Mouse (Mus musculus): Measurements from ENCODE around the gene Enox1. TPM values are rescaled to one million over a fixed set of nuclear protein-coding genes. Genes with fewer than 3 reads are reported as not detected.

Enox1 gene
- polyA plus RNA-seq, 1 experiment from 2014 or later, result 46.2 TPM

DNA sequence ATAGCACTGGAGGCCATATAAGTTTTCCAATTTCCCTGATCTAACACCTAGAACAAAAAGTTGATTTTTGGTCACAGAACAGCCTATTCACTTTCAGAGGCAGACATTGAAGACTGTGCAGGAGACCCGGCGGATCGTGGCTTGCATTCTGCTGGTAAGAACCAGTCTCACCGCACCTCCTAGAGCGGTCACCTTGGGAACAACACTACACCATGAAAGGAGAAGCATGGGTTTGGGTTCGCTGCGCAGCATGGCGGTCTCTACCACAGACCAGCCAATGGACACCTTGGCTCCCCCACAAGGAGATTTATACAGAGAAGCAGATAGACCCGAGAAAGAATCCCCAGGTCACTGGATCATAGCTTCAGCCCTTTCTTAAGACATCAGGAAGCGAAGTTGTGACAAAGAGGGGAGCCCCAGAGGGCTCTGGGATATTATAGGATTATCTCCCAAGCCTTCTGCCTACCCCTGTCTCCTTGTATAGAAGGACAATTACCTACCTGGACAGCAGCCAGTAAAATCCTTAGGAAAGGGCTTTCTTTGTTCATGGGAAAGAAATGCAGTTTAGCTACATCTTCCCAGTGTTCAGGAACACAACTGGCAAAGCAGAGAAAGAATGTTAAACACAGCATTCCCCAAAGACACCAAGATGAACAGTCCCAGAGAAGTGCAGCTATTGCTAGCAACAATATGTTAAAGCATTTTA, 476.1 kb downstream of the Enox1 start:
- H3K9me3 ChIP-seq, result no peaks in the 10 kb centered on the region
- H3K4me1 ChIP-seq (replicated peaks), result peaks cover 52% of the 10 kb centered on the region
- H3K4me3 ChIP-seq, result no peak overlapping the region
- WGBS, result 90% methylated on average over 10 of the region's 10 CpGs
- H3K9ac ChIP-seq, result no peak overlapping the region
- no peak overlapping the region for H3K4me2 ChIP-seq
- H3K27me3 ChIP-seq, result 0 out of 2 replicates have a peak, but pooled peaks cover 4% of the 10 kb centered on the region
- no peak for ATAC-seq (ENCODE audit: low FRiP score)
- no peaks in the 10 kb centered on the region; the same call in 1 of the 2 replicates for H3K36me3 ChIP-seq
- H3K27ac ChIP-seq, result peak overlapping the region; percentile 58; the same call in 1 of the 2 replicates

DNA sequence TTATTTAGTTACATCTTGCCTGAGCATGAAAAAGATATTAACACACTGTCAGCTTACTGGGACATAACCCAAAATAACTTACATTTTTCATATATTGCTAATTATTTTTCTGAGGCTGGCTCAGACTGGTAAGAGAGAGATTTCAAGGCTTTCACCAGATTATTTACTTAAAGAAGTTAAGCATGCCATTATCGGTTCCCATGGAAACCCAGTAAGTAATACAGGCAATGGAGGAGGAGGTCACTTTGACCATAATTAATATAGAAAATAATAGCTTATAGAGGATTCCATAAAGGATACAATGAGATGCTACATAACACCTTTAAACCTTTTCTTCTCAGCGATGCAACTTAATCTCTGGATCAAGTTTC, 476.6 kb downstream of the Enox1 start:
- ATAC-seq (ENCODE audit: low FRiP score), result no peak
- Histone ChIP-seq H3K4me1 (replicated peaks) (peaks cover 50% of the 10 kb centered on the region), H3K9me3 (no peaks in the 10 kb centered on the region), H3K27me3 (0 out of 2 replicates have a peak, but pooled peaks cover 4% of the 10 kb centered on the region), H3K27ac (no peak overlapping the region), H3K4me3 (no peak overlapping the region), H3K4me2 (no peak overlapping the region), H3K36me3 (peaks cover 2% of the 10 kb centered on the region; the same call in 1 of the 2 replicates), H3K9ac (no peak overlapping the region)
- 73% methylated on average over 2 of the region's 2 CpGs for WGBS

DNA sequence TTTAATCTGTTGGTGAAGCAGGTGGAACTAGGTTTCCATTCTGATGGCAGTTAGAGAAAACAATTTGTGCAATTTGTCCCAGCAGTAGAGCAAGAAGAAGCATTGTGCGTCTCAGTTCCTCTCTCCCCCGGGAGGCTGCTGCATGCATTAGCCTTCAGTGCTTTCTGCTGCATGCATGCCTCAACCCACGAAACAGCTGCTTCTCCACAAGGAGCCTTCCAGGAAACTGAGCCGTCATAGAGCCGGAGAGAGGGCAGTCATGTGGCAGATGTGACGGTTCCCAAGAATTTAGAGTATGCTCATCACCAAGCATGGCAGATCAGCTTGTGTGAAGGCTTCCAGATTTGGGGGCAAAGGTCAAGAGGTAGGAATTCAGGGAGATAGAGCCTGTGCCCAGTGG, 480.4 kb downstream of the Enox1 start:
- Histone ChIP-seq H3K36me3 (peaks cover 4% of the 10 kb centered on the region; the same call in 1 of the 2 replicates), H3K27ac (peak overlapping the region; percentile 74), H3K9ac (no peak overlapping the region), H3K4me3 (no peak overlapping the region), H3K4me1 (replicated peaks) (peaks cover 59% of the 10 kb centered on the region), H3K9me3 (no peaks in the 10 kb centered on the region), H3K27me3 (no peaks in the 10 kb centered on the region), H3K4me2 (no peak overlapping the region)
- peak; percentile 36 for ATAC-seq (ENCODE audit: low FRiP score)
- 11% methylated on average over 6 of the region's 6 CpGs for WGBS

GRCm38 (mm10) chr14:77638148-77638547, 481.6 kb downstream of the Enox1 start:
- Histone ChIP-seq H3K9me3 (no peaks in the 10 kb centered on the region), H3K27ac (no peak overlapping the region), H3K36me3 (0 out of 2 replicates have a peak, but pooled peaks cover 4% of the 10 kb centered on the region), H3K27me3 (no peaks in the 10 kb centered on the region), H3K4me3 (no peak overlapping the region), H3K9ac (no peak overlapping the region), H3K4me1 (replicated peaks) (peaks cover 50% of the 10 kb centered on the region), H3K4me2 (no peak overlapping the region)
- no peak for ATAC-seq (ENCODE audit: low FRiP score)
- WGBS, result 90% methylated on average over 3 of the region's 3 CpGs

- H3K4me2 ChIP-seq, result no peak overlapping the region
- no peak overlapping the region for H3K27ac ChIP-seq
- H3K4me1 ChIP-seq (replicated peaks), result peaks cover 47% of the 10 kb centered on the region
- H3K36me3 ChIP-seq, result 0 out of 2 replicates have a peak, but pooled peaks cover 4% of the 10 kb centered on the region
- no peak for ATAC-seq (ENCODE audit: low FRiP score)
- WGBS, result 84% methylated on average over 3 of the region's 3 CpGs
- H3K27me3 ChIP-seq, result no peaks in the 10 kb centered on the region
- H3K9me3 ChIP-seq, result no peaks in the 10 kb centered on the region
- no peak overlapping the region for H3K9ac ChIP-seq
- H3K4me3 ChIP-seq, result no peak overlapping the region
Measured at GRCm38 (mm10) chr14:77638616-77639015, 482.1 kb downstream of the Enox1 start.

DNA sequence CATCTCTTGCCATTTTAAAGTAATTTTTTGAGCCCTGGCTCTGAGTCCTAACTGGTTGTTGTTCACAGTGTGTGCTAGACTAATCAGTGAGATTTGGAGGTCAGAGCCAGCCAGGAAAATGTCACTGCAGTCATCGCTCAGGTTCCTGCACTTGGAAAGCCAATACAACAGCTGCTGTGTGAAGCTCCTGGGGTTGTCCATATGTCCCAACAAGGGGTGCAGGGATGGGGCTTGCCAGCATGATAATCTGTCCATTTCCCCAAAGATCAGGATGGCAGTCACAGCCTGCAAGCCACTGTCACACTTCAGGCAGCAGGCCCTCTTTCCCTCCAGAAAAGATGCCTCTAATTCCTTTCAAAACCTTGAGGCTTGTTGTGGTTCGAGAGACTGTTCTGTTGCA, 483.0 kb downstream of the Enox1 start:
- WGBS, result 54% methylated on average over 2 of the region's 2 CpGs
- Histone ChIP-seq H3K36me3 (0 out of 2 replicates have a peak, but pooled peaks cover 4% of the 10 kb centered on the region), H3K4me2 (no peak overlapping the region), H3K4me1 (replicated peaks) (peaks cover 44% of the 10 kb centered on the region), H3K9me3 (no peaks in the 10 kb centered on the region), H3K27me3 (no peaks in the 10 kb centered on the region), H3K9ac (no peak overlapping the region), H3K4me3 (no peak overlapping the region), H3K27ac (peak overlapping the region; percentile 48; the same call in 1 of the 2 replicates)
- ATAC-seq (ENCODE audit: low FRiP score), result peak; percentile 49; the same call in 1 of the 2 replicates

DNA sequence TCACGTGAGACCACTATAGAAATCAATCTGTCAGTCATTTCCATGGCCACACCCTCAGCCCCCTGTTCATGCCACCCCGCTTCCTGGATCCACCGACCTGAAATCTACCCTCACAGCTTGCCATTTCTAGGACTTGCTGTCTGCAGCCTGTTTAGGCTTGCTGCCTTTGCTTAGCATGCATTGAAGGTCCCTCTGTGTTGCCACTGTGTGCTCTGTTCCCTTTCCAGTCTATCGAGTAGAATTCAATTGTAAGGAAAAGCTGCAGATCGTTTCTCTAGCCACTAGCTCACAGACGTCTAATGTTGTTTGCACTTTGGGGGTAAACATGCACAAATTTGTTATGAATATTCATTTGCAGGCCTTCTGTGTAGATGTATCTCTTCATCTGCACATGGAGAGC, 485.8 kb downstream of the Enox1 start:
- Histone ChIP-seq H3K36me3 (0 out of 2 replicates have a peak, but pooled peaks cover 4% of the 10 kb centered on the region), H3K9me3 (no peaks in the 10 kb centered on the region), H3K27me3 (no peaks in the 10 kb centered on the region), H3K27ac (peak overlapping the region; percentile 35), H3K9ac (no peak overlapping the region), H3K4me1 (replicated peaks) (peaks cover 22% of the 10 kb centered on the region), H3K4me2 (no peak overlapping the region), H3K4me3 (no peak overlapping the region)
- ATAC-seq (ENCODE audit: low FRiP score), result no peak
- WGBS, result 69% methylated on average over 6 of the region's 6 CpGs

GRCm38 (mm10) chr14:77646196-77646595, 489.6 kb downstream of the Enox1 start:
- H3K9ac ChIP-seq, result no peak overlapping the region
- WGBS, result 89% methylated on average over 2 of the region's 2 CpGs
- H3K27ac ChIP-seq, result no peak overlapping the region; the same call in 1 of the 2 replicates
- H3K9me3 ChIP-seq, result no peaks in the 10 kb centered on the region
- peaks cover 26% of the 10 kb centered on the region for H3K4me1 ChIP-seq (replicated peaks)
- no peak overlapping the region for H3K4me3 ChIP-seq
- H3K27me3 ChIP-seq, result no peaks in the 10 kb centered on the region
- ATAC-seq (ENCODE audit: low FRiP score), result no peak
- no peak overlapping the region for H3K4me2 ChIP-seq
- no peaks in the 10 kb centered on the region for H3K36me3 ChIP-seq

DNA sequence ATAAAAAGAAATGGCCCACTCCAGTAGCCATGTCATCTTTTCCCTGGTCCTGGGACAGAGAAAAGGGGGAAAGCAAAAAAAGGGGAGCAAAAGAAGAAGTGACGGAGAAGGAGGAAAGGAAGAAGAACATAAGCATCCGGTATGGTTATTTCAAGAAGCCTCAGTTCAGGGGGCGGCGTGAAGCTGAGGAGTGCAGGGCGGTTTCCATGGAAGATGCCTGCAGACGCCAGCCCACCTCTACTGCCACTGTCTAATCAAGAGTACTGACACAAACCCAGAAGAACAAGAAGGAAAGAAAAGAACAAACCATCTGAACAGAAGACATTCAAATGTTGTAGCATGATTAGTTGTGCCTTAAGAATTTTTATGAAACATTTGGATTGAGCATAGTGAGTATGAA, 490.5 kb downstream of the Enox1 start:
- no peaks in the 10 kb centered on the region for H3K9me3 ChIP-seq
- H3K36me3 ChIP-seq, result no peaks in the 10 kb centered on the region
- H3K27me3 ChIP-seq, result no peaks in the 10 kb centered on the region
- H3K4me2 ChIP-seq, result no peak overlapping the region
- peaks cover 22% of the 10 kb centered on the region for H3K4me1 ChIP-seq (replicated peaks)
- H3K4me3 ChIP-seq, result no peak overlapping the region
- no peak for ATAC-seq (ENCODE audit: low FRiP score)
- no peak overlapping the region for H3K27ac ChIP-seq
- WGBS, result 93% methylated on average over 6 of the region's 6 CpGs
- no peak overlapping the region for H3K9ac ChIP-seq

DNA sequence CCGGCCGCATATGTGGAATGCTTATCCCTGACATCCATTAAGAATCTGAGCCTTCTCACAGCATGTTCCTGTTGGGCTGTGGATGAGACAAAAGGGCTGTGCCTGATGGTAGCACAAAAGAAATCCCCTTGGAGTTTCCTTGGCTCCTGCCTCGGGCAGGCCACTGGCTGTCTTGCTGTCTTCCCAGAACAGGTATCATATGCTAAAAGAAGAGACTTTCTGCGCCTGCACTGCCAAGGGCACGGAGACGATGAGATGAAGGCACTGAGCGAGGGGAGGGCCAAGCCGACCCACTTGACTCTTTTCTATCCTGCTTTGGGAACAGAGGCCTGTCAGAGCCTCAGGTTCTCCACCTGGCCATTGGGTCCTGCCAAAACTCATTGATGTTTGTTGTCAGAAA, 491.7 kb downstream of the Enox1 start:
- WGBS, result 73% methylated on average over 8 of the region's 8 CpGs
- H3K9ac ChIP-seq, result no peak overlapping the region
- no peaks in the 10 kb centered on the region for H3K27me3 ChIP-seq
- peaks cover 25% of the 10 kb centered on the region for H3K4me1 ChIP-seq (replicated peaks)
- H3K27ac ChIP-seq, result peak overlapping the region; percentile 69; the same call in 1 of the 2 replicates
- ATAC-seq (ENCODE audit: low FRiP score), result no peak
- no peak overlapping the region for H3K4me3 ChIP-seq
- H3K4me2 ChIP-seq, result no peak overlapping the region
- H3K36me3 ChIP-seq, result no peaks in the 10 kb centered on the region
- H3K9me3 ChIP-seq, result no peaks in the 10 kb centered on the region

- Histone ChIP-seq H3K27ac (0 out of 2 replicates have a peak overlapping the region, but pooled peaks have one; percentile 46), H3K36me3 (0 out of 2 replicates have a peak, but pooled peaks cover 2% of the 10 kb centered on the region), H3K4me2 (no peak overlapping the region), H3K27me3 (no peaks in the 10 kb centered on the region), H3K9me3 (no peaks in the 10 kb centered on the region), H3K4me1 (replicated peaks) (peaks cover 31% of the 10 kb centered on the region), H3K9ac (no peak overlapping the region), H3K4me3 (no peak overlapping the region)
- WGBS, result 45% methylated on average over 4 of the region's 4 CpGs
- ATAC-seq (ENCODE audit: low FRiP score), result no peak
Measured at GRCm38 (mm10) chr14:77658739-77659138, 502.2 kb downstream of the Enox1 start.

- Histone ChIP-seq H3K4me2 (no peak overlapping the region), H3K36me3 (no peaks in the 10 kb centered on the region; the same call in 1 of the 2 replicates), H3K4me1 (replicated peaks) (peaks cover 26% of the 10 kb centered on the region), H3K9me3 (no peaks in the 10 kb centered on the region), H3K4me3 (no peak overlapping the region), H3K27ac (no peak overlapping the region), H3K9ac (no peak overlapping the region), H3K27me3 (no peaks in the 10 kb centered on the region)
- 80% methylated on average over 7 of the region's 7 CpGs for WGBS
- ATAC-seq (ENCODE audit: low FRiP score), result no peak
Measured at GRCm38 (mm10) chr14:77662273-77662672, 505.7 kb downstream of the Enox1 start.

DNA sequence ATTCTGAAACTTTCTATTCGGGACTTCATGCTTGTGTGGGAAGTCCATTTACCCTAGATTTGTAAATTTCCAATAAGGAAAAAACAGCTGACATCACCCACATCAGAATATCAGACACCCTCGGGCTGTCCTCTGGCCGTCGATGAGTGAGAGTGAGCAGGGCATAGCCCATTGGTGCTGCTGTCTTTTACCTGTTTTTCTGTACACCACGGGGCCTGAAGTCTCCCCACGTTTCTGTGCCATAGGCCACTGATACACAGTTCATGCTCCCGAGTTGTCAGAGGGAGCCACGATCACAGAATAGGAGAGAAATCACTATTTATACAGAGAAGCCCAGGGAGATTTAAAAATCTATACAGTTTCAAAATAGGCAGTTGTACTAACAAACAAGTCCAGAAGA, 506.4 kb downstream of the Enox1 start:
- no peak for ATAC-seq (ENCODE audit: low FRiP score)
- Histone ChIP-seq H3K9ac (no peak overlapping the region), H3K36me3 (no peaks in the 10 kb centered on the region; the same call in 1 of the 2 replicates), H3K27ac (no peak overlapping the region; the same call in 1 of the 2 replicates), H3K4me3 (no peak overlapping the region), H3K4me2 (no peak overlapping the region), H3K4me1 (replicated peaks) (peaks cover 29% of the 10 kb centered on the region), H3K27me3 (no peaks in the 10 kb centered on the region), H3K9me3 (no peaks in the 10 kb centered on the region)
- WGBS, result 79% methylated on average over 8 of the region's 8 CpGs

All from hindbrain, embryonic 13.5 days (tissue).